Mouse (Mus musculus) mature B cell (primary cell): ENCODE measurements around the gene Fcrl1.

Experiments used
- in situ Hi-C: fragments of 300-500 bp; cut with MboI; formaldehyde crosslinking; loops from 2 replicates; pipeline ENCODE4 v1.14.3; 2019

The Fcrl1 gene

GRCm38 (mm10) chr3:87410605-87411004 lies 34.4 kb downstream of the Fcrl1 start:
- in situ Hi-C loops, result loop anchor here (5.0 to 10.0 kb wide), 3 partner anchors 87 to 166 kb away; no protein-coding TSS in a partner anchor

GRCm38 (mm10) chr3:87411150-87411549 lies 35.0 kb downstream of the Fcrl1 start:
- in situ Hi-C loops, result loop anchor here (5.0 to 10.0 kb wide), 3 partner anchors 86 to 166 kb away; no protein-coding TSS in a partner anchor

GRCm38 (mm10) chr3:87420645-87421044 lies 44.5 kb downstream of the Fcrl1 start:
- in situ Hi-C loops, result no loop called here

GRCm38 (mm10) chr3:87422386-87422910 lies 46.3 kb downstream of the Fcrl1 start:
- in situ Hi-C loops, result no loop called here

GRCm38 (mm10) chr3:87435479-87435878 lies 59.3 kb downstream of the Fcrl1 start, which contains the start of gene Fcrl5:
Gene Fcrl5 (plus strand): TSS chr3:87435773.
- in situ Hi-C loops, result no loop called here

GRCm38 (mm10) chr3:87440586-87440985 lies 64.4 kb downstream of the Fcrl1 start:
- in situ Hi-C loops, result no loop called here

GRCm38 (mm10) chr3:87443968-87444367 lies 67.8 kb downstream of the Fcrl1 start:
- in situ Hi-C loops, result no loop called here
